Mouse (Mus musculus) heart, embryonic 10.5 days (tissue): ENCODE data around the gene Wdr20. TPM values are rescaled to one million over a fixed set of nuclear protein-coding genes. Genes with fewer than 3 reads are reported as not detected.

Source experiments
- DNase-seq: peaks from one replicate; pipeline ENCODE4 v3.0.0-alpha.2; 2017; ENCODE audit warnings: low spot score
- H3K27ac ChIP-seq: fragments of 300-500 bp; sonication (generic); 2 replicates; pipeline ENCODE4 v1.5.1; 2016; ENCODE audit warnings: mild to moderate bottlenecking
- H3K27me3 ChIP-seq: fragments of 300-500 bp; sonication (generic); 2 replicates; pipeline ENCODE4 v1.6.1; 2016; ENCODE audit warnings: mild to moderate bottlenecking; ENCODE audit not compliant: poor library complexity, insufficient read depth, severe bottlenecking
- H3K36me3 ChIP-seq: fragments of 300-500 bp; sonication (generic); 2 replicates; pipeline ENCODE4 v1.6.1; 2016; ENCODE audit warnings: mild to moderate bottlenecking, moderate library complexity
- H3K4me1 ChIP-seq: fragments of 300-500 bp; sonication (generic); 2 replicates; pipeline ENCODE4 v1.6.1; 2016; ENCODE audit warnings: mild to moderate bottlenecking
- H3K4me3 ChIP-seq: fragments of 300-500 bp; sonication (generic); 2 replicates; pipeline ENCODE4 v1.5.1; 2016; ENCODE audit warnings: mild to moderate bottlenecking, moderate library complexity
- H3K9me3 ChIP-seq: fragments of 300-500 bp; sonication (generic); 2 replicates; pipeline ENCODE4 v1.6.1; 2016; ENCODE audit warnings: mild to moderate bottlenecking, moderate library complexity
- WGBS: fragments of 180-500 bp; shearing (Covaris S2); methylation state at CpG from one replicate; pipeline ENCODE4 v1.1.7; 2016; 5-methylcytosine and 5-hydroxymethylcytosine counted together
- polyA plus RNA-seq: library from polyadenylated mRNA; unstranded; fragments of >200 nt; fragmentation: Nextera tagmentation; extraction: Ambion mirVana; gene quantifications from 2 replicates; pipeline ENCODE4 v1.2.1, GENCODE M21; 2016

Gene Wdr20
- polyA plus RNA-seq, 1 experiment from 2014 or later: 21.6 TPM

- Histone ChIP-seq H3K36me3 (peaks cover 14% of the 10 kb centered on the region), H3K27ac (no peak overlapping the region), H3K9me3 (no peaks in the 10 kb centered on the region), H3K27me3 (no peaks in the 10 kb centered on the region), H3K4me1 (peaks cover 31% of the 10 kb centered on the region), H3K4me3 (no peak overlapping the region)
- DNase-seq: no peak
- 86% methylated on average over 6 of the region's 6 CpGs for WGBS
Measured at GRCm38 (mm10) chr12:110796748-110797147, 59.0 kb downstream of the Wdr20 start.

- 83% methylated on average over 6 of the region's 6 CpGs for WGBS
- no peak overlapping the region for H3K27ac ChIP-seq
- no peaks in the 10 kb centered on the region for H3K9me3 ChIP-seq
- no peak overlapping the region for H3K4me3 ChIP-seq
- peaks cover 32% of the 10 kb centered on the region for H3K4me1 ChIP-seq
- DNase-seq: no peak
- H3K27me3 ChIP-seq: no peaks in the 10 kb centered on the region
- peaks cover 14% of the 10 kb centered on the region for H3K36me3 ChIP-seq
Measured at GRCm38 (mm10) chr12:110797202-110797601, 59.5 kb downstream of the Wdr20 start.

- Histone ChIP-seq H3K36me3 (peaks cover 11% of the 10 kb centered on the region), H3K27me3 (no peaks in the 10 kb centered on the region), H3K4me3 (no peak overlapping the region), H3K4me1 (peaks cover 38% of the 10 kb centered on the region), H3K27ac (no peak overlapping the region), H3K9me3 (no peaks in the 10 kb centered on the region)
- DNase-seq: no peak
- 94% methylated on average over 10 of the region's 10 CpGs for WGBS
Measured at GRCm38 (mm10) chr12:110797842-110798431, 60.2 kb downstream of the Wdr20 start.

- H3K4me1 ChIP-seq: peaks cover 42% of the 10 kb centered on the region
- 85% methylated on average over 4 of the region's 4 CpGs for WGBS
- no peak for DNase-seq
- H3K27ac ChIP-seq: peak overlapping the region; percentile 19
- H3K27me3 ChIP-seq: no peaks in the 10 kb centered on the region
- H3K36me3 ChIP-seq: peaks cover 5% of the 10 kb centered on the region; the same call in 1 of the 2 replicates
- no peak overlapping the region for H3K4me3 ChIP-seq
- H3K9me3 ChIP-seq: no peaks in the 10 kb centered on the region
Measured at GRCm38 (mm10) chr12:110799226-110799625, 61.5 kb downstream of the Wdr20 start.

GRCm38 (mm10) chr12:110801876-110802464, 64.2 kb downstream of the Wdr20 start:
- Histone ChIP-seq H3K27me3 (no peaks in the 10 kb centered on the region), H3K27ac (no peak overlapping the region), H3K36me3 (peaks cover 5% of the 10 kb centered on the region; the same call in 1 of the 2 replicates), H3K9me3 (no peaks in the 10 kb centered on the region), H3K4me3 (no peak overlapping the region), H3K4me1 (peaks cover 45% of the 10 kb centered on the region)
- DNase-seq: no peak
- 69% methylated on average over 10 of the region's 10 CpGs for WGBS

- Histone ChIP-seq H3K27me3 (no peaks in the 10 kb centered on the region), H3K27ac (no peak overlapping the region; the same call in 1 of the 2 replicates), H3K36me3 (peaks cover 8% of the 10 kb centered on the region; the same call in 1 of the 2 replicates), H3K4me3 (no peak overlapping the region), H3K4me1 (peaks cover 45% of the 10 kb centered on the region), H3K9me3 (no peaks in the 10 kb centered on the region)
- DNase-seq: no peak
- 87% methylated on average over 5 of the region's 5 CpGs for WGBS
Measured at GRCm38 (mm10) chr12:110802674-110803297, 65.0 kb downstream of the Wdr20 start.

GRCm38 (mm10) chr12:110804261-110804660, 66.5 kb downstream of the Wdr20 start:
- Histone ChIP-seq H3K27ac (peak overlapping the region; percentile 54; the same call in 1 of the 2 replicates), H3K4me3 (no peak overlapping the region), H3K27me3 (no peaks in the 10 kb centered on the region), H3K4me1 (peaks cover 48% of the 10 kb centered on the region), H3K9me3 (no peaks in the 10 kb centered on the region), H3K36me3 (peaks cover 8% of the 10 kb centered on the region; the same call in 1 of the 2 replicates)
- DNase-seq: peak; percentile 83
- 29% methylated on average over 10 of the region's 10 CpGs for WGBS

- Histone ChIP-seq H3K4me1 (peaks cover 39% of the 10 kb centered on the region), H3K27ac (no peak overlapping the region), H3K4me3 (no peak overlapping the region), H3K27me3 (no peaks in the 10 kb centered on the region), H3K36me3 (peaks cover 5% of the 10 kb centered on the region; the same call in 1 of the 2 replicates), H3K9me3 (no peaks in the 10 kb centered on the region)
- WGBS: 89% methylated on average over 3 of the region's 3 CpGs
- DNase-seq: no peak
Measured at GRCm38 (mm10) chr12:110806301-110806970, 68.7 kb downstream of the Wdr20 start.

GRCm38 (mm10) chr12:110808430-110808829, 70.7 kb downstream of the Wdr20 start:
- 81% methylated on average over 10 of the region's 10 CpGs for WGBS
- no peaks in the 10 kb centered on the region for H3K27me3 ChIP-seq
- H3K4me3 ChIP-seq: no peak overlapping the region
- H3K4me1 ChIP-seq: peaks cover 24% of the 10 kb centered on the region
- peaks cover 5% of the 10 kb centered on the region; the same call in 1 of the 2 replicates for H3K36me3 ChIP-seq
- no peaks in the 10 kb centered on the region for H3K9me3 ChIP-seq
- DNase-seq: no peak
- no peak overlapping the region for H3K27ac ChIP-seq

GRCm38 (mm10) chr12:110808848-110809247, 71.1 kb downstream of the Wdr20 start:
- no peaks in the 10 kb centered on the region for H3K9me3 ChIP-seq
- no peak overlapping the region for H3K4me3 ChIP-seq
- DNase-seq: no peak
- WGBS: 89% methylated on average over 5 of the region's 5 CpGs
- peaks cover 5% of the 10 kb centered on the region; the same call in 1 of the 2 replicates for H3K36me3 ChIP-seq
- H3K4me1 ChIP-seq: peaks cover 24% of the 10 kb centered on the region
- H3K27ac ChIP-seq: no peak overlapping the region
- H3K27me3 ChIP-seq: no peaks in the 10 kb centered on the region

- no peaks in the 10 kb centered on the region for H3K9me3 ChIP-seq
- H3K27me3 ChIP-seq: no peaks in the 10 kb centered on the region
- WGBS: 84% methylated on average over 9 of the region's 9 CpGs
- peaks cover 15% of the 10 kb centered on the region for H3K4me1 ChIP-seq
- DNase-seq: no peak
- no peak overlapping the region for H3K27ac ChIP-seq
- H3K36me3 ChIP-seq: no peaks in the 10 kb centered on the region; the same call in 1 of the 2 replicates
- no peak overlapping the region for H3K4me3 ChIP-seq
Measured at GRCm38 (mm10) chr12:110813132-110813531, 75.4 kb downstream of the Wdr20 start.

- Histone ChIP-seq H3K27ac (no peak overlapping the region), H3K4me1 (peaks cover 15% of the 10 kb centered on the region), H3K36me3 (no peaks in the 10 kb centered on the region; the same call in 1 of the 2 replicates), H3K27me3 (no peaks in the 10 kb centered on the region), H3K9me3 (no peaks in the 10 kb centered on the region), H3K4me3 (no peak overlapping the region)
- 92% methylated on average over 6 of the region's 6 CpGs for WGBS
- no peak for DNase-seq
Measured at GRCm38 (mm10) chr12:110813624-110814023, 75.9 kb downstream of the Wdr20 start.

- no peak overlapping the region for H3K27ac ChIP-seq
- H3K27me3 ChIP-seq: no peaks in the 10 kb centered on the region
- no peaks in the 10 kb centered on the region for H3K9me3 ChIP-seq
- H3K36me3 ChIP-seq: no peaks in the 10 kb centered on the region; the same call in 1 of the 2 replicates
- no peak for DNase-seq
- H3K4me3 ChIP-seq: no peak overlapping the region
- WGBS: 62% methylated on average over 17 of the region's 17 CpGs
- H3K4me1 ChIP-seq: peaks cover 3% of the 10 kb centered on the region; the same call in 1 of the 2 replicates
Measured at GRCm38 (mm10) chr12:110814924-110815323, 77.2 kb downstream of the Wdr20 start.
